Mouse (Mus musculus): Measurements from ENCODE around the gene Mmgt2.

Mmgt2 gene

GRCm38 (mm10) chr11:62710657-62711056 lies 62.2 kb downstream of the Mmgt2 start:
- DNase-seq, result no peak

All from kidney, postnatal 36 days (tissue).